Mouse (Mus musculus) embryonic facial prominence, embryonic 13.5 days (tissue): Measurements from ENCODE around the gene Zscan26. TPM values are rescaled to one million over a fixed set of nuclear protein-coding genes. Genes with fewer than 3 reads are reported as not detected.
A peak's percentile ranks its signal among the peaks of the same experiment; 100 is the strongest.

Experiments used
- ATAC-seq: fragments of 200-750 bp; cut with Nextera tagmentation; 2 replicates; pipeline ENCODE4 v1.8.0; 2017; ENCODE audit warnings: low read depth; ENCODE audit not compliant: insufficient number of reproducible peaks, insufficient read depth, low FRiP score, low TSS enrichment
- H3K27ac ChIP-seq: fragments of 300-500 bp; sonication (generic); 2 replicates; pipeline ENCODE4 v1.5.1; 2015; ENCODE audit warnings: moderate library complexity, mild to moderate bottlenecking, inconsistent platforms
- H3K27me3 ChIP-seq: fragments of 300-500 bp; sonication (generic); 2 replicates; pipeline ENCODE4 v1.6.1; 2015; ENCODE audit warnings: mild to moderate bottlenecking, inconsistent platforms
- H3K36me3 ChIP-seq: fragments of 300-500 bp; sonication (generic); 2 replicates; pipeline ENCODE4 v1.6.1; 2015; ENCODE audit warnings: mild to moderate bottlenecking, inconsistent platforms
- H3K4me1 ChIP-seq: fragments of 300-500 bp; sonication (generic); 2 replicates; pipeline ENCODE4 v1.6.1; 2015; ENCODE audit warnings: inconsistent platforms
- H3K4me2 ChIP-seq: fragments of 300-500 bp; sonication (generic); 2 replicates; pipeline ENCODE4 v1.6.1; 2015; ENCODE audit warnings: moderate library complexity, mild to moderate bottlenecking, inconsistent platforms
- H3K4me3 ChIP-seq: fragments of 300-500 bp; sonication (generic); 2 replicates; pipeline ENCODE4 v1.5.1; 2015; ENCODE audit warnings: mild to moderate bottlenecking, inconsistent platforms
- H3K9ac ChIP-seq: fragments of 300-500 bp; sonication (generic); 2 replicates; pipeline ENCODE4 v1.6.1; 2015; ENCODE audit warnings: mild to moderate bottlenecking, inconsistent platforms
- H3K9me3 ChIP-seq: fragments of 300-500 bp; sonication (generic); 2 replicates; pipeline ENCODE4 v1.6.1; 2016; ENCODE audit warnings: inconsistent platforms
- WGBS: fragments of 180-500 bp; shearing (Covaris S2); methylation state at CpG from one replicate; pipeline ENCODE4 v1.1.7; 2015; ENCODE audit warnings: mixed read lengths; 5-methylcytosine and 5-hydroxymethylcytosine counted together
- polyA plus RNA-seq: library from polyadenylated mRNA; unstranded; fragments of >200 nt; fragmentation: Nextera tagmentation; extraction: Ambion mirVana; gene quantifications from 2 replicates; pipeline ENCODE4 v1.2.1, GENCODE M21; 2015

Gene Zscan26
- polyA plus RNA-seq, 1 experiment from 2014 or later: 40.2 TPM

DNA sequence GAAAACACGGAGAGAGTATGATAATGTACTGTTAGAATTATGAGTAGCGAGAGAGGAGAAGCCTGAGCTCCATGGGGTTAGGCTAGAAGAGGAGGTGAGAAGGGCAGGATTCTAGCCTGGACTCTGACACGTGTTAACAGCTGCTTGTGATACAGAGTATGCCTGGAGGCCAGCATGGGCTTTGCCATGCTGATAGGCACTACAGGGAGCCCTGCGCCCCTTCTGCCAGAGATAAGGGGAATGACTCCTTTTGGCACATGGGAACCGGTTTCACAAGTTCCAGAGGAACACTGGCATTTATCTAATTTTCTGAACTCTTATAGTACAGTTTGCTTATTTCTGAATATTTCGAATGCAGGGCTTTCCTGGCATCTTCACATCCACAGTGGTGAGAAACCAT lies 34.7 kb downstream of the Zscan26 start:
- WGBS: 64% methylated on average over 6 of the region's 6 CpGs
- H3K27me3 ChIP-seq: no peaks in the 10 kb centered on the region
- no peak overlapping the region for H3K9ac ChIP-seq
- no peak overlapping the region for H3K4me3 ChIP-seq
- H3K4me1 ChIP-seq: no peaks in the 10 kb centered on the region
- H3K27ac ChIP-seq: no peak overlapping the region
- H3K36me3 ChIP-seq: no peaks in the 10 kb centered on the region
- no peaks in the 10 kb centered on the region for H3K9me3 ChIP-seq
- no peak overlapping the region for H3K4me2 ChIP-seq
- no peak for ATAC-seq

- Histone ChIP-seq H3K27ac (no peak overlapping the region), H3K9ac (no peak overlapping the region), H3K36me3 (no peaks in the 10 kb centered on the region), H3K4me1 (no peaks in the 10 kb centered on the region), H3K27me3 (no peaks in the 10 kb centered on the region), H3K4me2 (no peak overlapping the region), H3K9me3 (no peaks in the 10 kb centered on the region), H3K4me3 (no peak overlapping the region)
- WGBS: 76% methylated on average over 6 of the region's 6 CpGs
- ATAC-seq: no peak
Measured at GRCm38 (mm10) chr13:21417298-21418010, 36.1 kb downstream of the Zscan26 start.

- no peaks in the 10 kb centered on the region for H3K27me3 ChIP-seq
- no peak overlapping the region for H3K9ac ChIP-seq
- H3K4me3 ChIP-seq: no peak overlapping the region
- no peak for ATAC-seq
- H3K4me2 ChIP-seq: no peak overlapping the region
- H3K9me3 ChIP-seq: no peaks in the 10 kb centered on the region
- WGBS: 73% methylated on average over 2 of the region's 2 CpGs
- H3K4me1 ChIP-seq: no peaks in the 10 kb centered on the region
- H3K27ac ChIP-seq: no peak overlapping the region
- no peaks in the 10 kb centered on the region for H3K36me3 ChIP-seq
Measured at GRCm38 (mm10) chr13:21415750-21416149, 37.8 kb downstream of the Zscan26 start.

DNA sequence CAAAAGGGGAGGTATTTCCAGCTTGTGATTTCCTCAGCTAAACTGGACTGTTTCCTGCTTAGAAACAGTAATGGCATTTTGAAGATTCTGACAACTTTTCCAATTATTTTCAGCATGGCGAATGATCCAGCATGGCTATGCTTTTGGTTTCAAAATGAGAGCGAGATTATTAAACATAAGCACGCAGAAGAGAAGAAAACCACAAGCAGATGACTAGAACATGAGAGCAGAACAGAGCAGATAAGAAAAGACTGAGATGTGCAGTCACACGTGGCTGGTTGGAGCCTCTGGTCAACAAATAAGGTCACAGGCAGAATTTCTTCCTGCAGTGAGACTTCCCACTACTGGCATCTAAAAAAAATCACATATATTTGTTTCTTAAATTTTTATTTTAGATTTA lies 38.3 kb downstream of the Zscan26 start:
- Histone ChIP-seq H3K4me3 (no peak overlapping the region), H3K27me3 (no peaks in the 10 kb centered on the region), H3K36me3 (no peaks in the 10 kb centered on the region), H3K4me1 (no peaks in the 10 kb centered on the region), H3K9ac (no peak overlapping the region), H3K27ac (no peak overlapping the region), H3K4me2 (no peak overlapping the region), H3K9me3 (no peaks in the 10 kb centered on the region)
- no peak for ATAC-seq
- WGBS: 72% methylated on average over 4 of the region's 4 CpGs

- Histone ChIP-seq H3K9me3 (no peaks in the 10 kb centered on the region), H3K27me3 (no peaks in the 10 kb centered on the region), H3K36me3 (no peaks in the 10 kb centered on the region), H3K9ac (no peak overlapping the region), H3K4me3 (no peak overlapping the region), H3K27ac (no peak overlapping the region), H3K4me1 (no peaks in the 10 kb centered on the region), H3K4me2 (no peak overlapping the region)
- 73% methylated on average over 15 of the region's 15 CpGs for WGBS
- ATAC-seq: no peak
Measured at GRCm38 (mm10) chr13:21414231-21415212, 39.0 kb downstream of the Zscan26 start.

DNA sequence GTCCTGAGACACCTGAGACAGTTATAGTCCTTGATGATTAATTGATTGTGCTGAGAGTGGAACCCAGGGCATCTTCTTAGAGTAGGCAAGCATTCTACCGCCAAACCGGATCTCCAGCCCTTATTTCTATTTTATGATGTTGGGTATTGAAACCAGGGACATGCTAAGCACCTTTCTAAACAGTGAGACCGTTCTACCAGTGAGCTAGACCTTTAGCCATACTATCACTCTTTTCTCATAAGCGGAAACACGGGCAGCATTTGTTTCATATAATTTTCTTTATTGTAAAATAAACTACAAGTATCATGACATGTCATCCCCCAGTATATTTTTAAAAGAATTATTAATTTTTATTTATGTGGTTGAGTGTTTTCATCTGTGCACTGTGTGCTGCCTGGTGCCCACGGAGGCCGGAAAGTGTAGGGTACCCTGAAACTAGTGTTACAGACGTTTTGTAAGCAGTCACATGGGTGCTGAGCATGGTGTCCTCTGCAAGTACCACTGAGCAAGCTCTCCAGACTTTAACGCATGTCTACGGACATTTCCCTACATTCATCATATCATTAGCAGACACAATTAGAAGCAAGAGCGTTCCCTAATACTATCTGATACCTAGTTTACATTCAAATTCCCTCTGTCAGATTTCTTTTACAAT lies 44.6 kb downstream of the Zscan26 start:
- peak overlapping the region; percentile 53 for H3K4me3 ChIP-seq
- no peaks in the 10 kb centered on the region for H3K27me3 ChIP-seq
- H3K9me3 ChIP-seq: no peaks in the 10 kb centered on the region
- no peak for ATAC-seq
- H3K27ac ChIP-seq: peak overlapping the region; percentile 80
- WGBS: 49% methylated on average over 11 of the region's 11 CpGs
- peaks cover 8% of the 10 kb centered on the region for H3K4me1 ChIP-seq
- H3K36me3 ChIP-seq: no peaks in the 10 kb centered on the region
- H3K9ac ChIP-seq: peak overlapping the region; percentile 75
- peak overlapping the region; percentile 76 for H3K4me2 ChIP-seq

DNA sequence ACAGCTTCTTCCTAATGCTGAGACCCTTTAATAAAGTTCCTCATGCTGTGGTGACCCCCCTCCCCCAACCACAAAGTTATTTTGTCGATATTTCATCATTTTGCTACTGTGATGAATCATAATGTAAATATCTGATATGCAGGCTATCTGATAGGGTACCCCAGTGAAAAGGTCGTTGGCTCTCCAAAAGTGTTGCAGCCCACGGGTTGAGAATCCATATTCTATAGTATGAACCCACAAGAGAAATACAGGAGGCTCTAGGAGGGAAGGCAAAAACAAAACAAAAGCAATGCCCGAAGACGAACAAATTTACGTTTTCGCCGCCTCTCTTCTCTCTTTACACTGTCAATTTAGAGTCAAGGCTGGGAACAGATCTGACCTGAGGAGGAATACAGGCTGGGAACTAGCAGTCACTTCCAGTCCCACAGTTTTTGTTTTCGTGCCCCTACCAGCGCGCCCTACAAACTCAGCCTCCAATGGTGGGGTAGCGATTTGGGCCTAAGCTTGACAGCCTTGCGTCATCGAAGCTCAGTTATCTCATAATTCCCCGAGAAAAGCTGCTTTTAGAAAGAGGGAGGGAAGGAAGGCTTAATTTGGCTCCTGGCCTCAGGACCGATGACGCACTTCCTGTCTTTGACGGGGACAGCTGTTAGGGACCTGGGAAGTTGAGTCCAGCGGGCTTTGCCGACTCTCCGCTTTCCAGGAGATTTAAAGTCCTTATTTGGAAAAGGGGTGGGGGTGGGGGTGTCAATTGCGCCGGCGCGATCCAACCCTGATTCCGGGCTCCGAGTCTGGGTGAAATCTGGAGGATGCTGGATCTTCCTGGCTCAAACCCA lies 45.3 kb downstream of the Zscan26 start:
- peak; percentile 90 for ATAC-seq
- Histone ChIP-seq H3K4me3 (peak overlapping the region; percentile 53), H3K27me3 (no peaks in the 10 kb centered on the region), H3K27ac (peak overlapping the region; percentile 80), H3K4me1 (peaks cover 8% of the 10 kb centered on the region), H3K9ac (peak overlapping the region; percentile 75), H3K4me2 (peak overlapping the region; percentile 76), H3K9me3 (no peaks in the 10 kb centered on the region), H3K36me3 (no peaks in the 10 kb centered on the region)
- WGBS: 3% methylated on average over 27 of the region's 27 CpGs

DNA sequence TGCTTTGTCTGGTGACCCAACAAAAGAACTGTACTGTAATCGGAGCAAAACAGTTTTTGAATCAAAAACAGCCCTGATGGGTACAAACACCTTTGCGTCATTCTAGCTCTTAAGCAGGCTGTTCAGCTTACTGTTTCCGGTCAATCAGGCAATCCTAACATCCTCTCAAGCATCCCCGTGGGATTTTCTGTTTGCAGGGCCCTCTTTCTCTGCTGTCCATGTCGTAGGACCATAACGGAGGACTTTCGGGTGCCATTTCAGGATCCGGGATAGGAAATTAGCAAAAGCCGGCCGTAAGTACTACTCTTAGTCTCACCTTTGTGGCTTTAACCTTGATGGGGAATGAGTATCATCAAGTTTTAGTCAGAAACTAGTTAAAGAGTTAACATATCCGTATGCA lies 46.2 kb downstream of the Zscan26 start:
- H3K9ac ChIP-seq: 0 out of 2 replicates have a peak overlapping the region, but pooled peaks have one; percentile 75
- peaks cover 8% of the 10 kb centered on the region for H3K4me1 ChIP-seq
- no peaks in the 10 kb centered on the region for H3K9me3 ChIP-seq
- 75% methylated on average over 11 of the region's 11 CpGs for WGBS
- no peak for ATAC-seq
- H3K4me2 ChIP-seq: peak overlapping the region; percentile 76
- H3K36me3 ChIP-seq: no peaks in the 10 kb centered on the region
- H3K4me3 ChIP-seq: peak overlapping the region; percentile 53
- 0 out of 2 replicates have a peak overlapping the region, but pooled peaks have one; percentile 80 for H3K27ac ChIP-seq
- no peaks in the 10 kb centered on the region for H3K27me3 ChIP-seq

- Histone ChIP-seq H3K4me1 (peaks cover 15% of the 10 kb centered on the region), H3K36me3 (peaks cover 12% of the 10 kb centered on the region), H3K27me3 (no peaks in the 10 kb centered on the region), H3K4me2 (peak overlapping the region; percentile 64), H3K9ac (peak overlapping the region; percentile 94), H3K4me3 (peak overlapping the region; percentile 83), H3K9me3 (no peaks in the 10 kb centered on the region), H3K27ac (peak overlapping the region; percentile 63)
- WGBS: 0% methylated on average over 2 of the region's 2 CpGs
- ATAC-seq: no peak
Measured at GRCm38 (mm10) chr13:21402848-21403247, 50.7 kb downstream of the Zscan26 start.

DNA sequence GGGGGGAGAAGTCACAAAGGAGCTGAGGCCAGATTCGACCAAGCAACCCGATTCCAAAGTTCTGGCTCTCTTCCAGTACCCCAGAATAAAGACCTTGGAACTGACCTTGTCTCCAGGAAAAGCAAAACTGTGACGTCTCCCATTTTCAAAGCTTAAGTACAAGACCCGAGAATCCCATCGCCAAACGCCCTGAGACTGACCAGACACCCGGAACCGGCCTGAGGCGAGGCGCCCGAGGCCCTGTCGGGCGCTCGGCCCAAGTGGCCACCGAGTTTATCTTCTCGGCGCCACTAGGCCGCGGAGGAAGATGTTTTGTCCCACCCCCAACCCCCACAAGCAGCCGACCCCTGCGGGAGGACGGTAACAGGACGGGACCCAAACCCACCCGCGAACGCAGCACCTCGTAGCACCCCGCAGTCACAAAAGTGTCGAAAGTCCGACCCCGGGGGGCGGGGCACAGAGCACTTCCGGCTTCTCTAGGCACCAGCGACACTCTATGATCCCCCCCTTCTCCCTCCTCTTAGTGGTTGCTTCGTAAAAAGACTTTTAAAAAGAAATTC lies 51.2 kb downstream of the Zscan26 start, which contains the start of gene Zkscan3:
TSS of gene Zkscan3 (minus strand) at position 469 of the 560 bp plus-strand sequence.
- peaks cover 12% of the 10 kb centered on the region for H3K36me3 ChIP-seq
- H3K9ac ChIP-seq: peak within 1 kb of the TSS; percentile 94
- H3K27ac ChIP-seq: peak within 1 kb of the TSS; percentile 63
- H3K4me3 ChIP-seq: peak within 1 kb of the TSS; percentile 83
- H3K4me1 ChIP-seq: peaks cover 10% of the 10 kb centered on the region
- H3K27me3 ChIP-seq: no peaks in the 10 kb centered on the region
- H3K4me2 ChIP-seq: peak within 1 kb of the TSS; percentile 64
- peak; percentile 91 for ATAC-seq
- no peaks in the 10 kb centered on the region for H3K9me3 ChIP-seq
- WGBS: under 1% methylated on average over 35 of the region's 35 CpGs
